Mouse (Mus musculus) heart, embryonic 15.5 days (tissue): ENCODE data around the gene Map1lc3b. TPM values are rescaled to one million over a fixed set of nuclear protein-coding genes. Genes with fewer than 3 reads are reported as not detected.

Experiments
- ATAC-seq: fragments of 200-750 bp; cut with Nextera tagmentation; replicated peaks from 2 replicates; pipeline ENCODE4 v1.8.0; 2017; ENCODE audit warnings: low read depth, moderate TSS enrichment; ENCODE audit not compliant: insufficient number of reproducible peaks, insufficient read depth, low FRiP score
- H3K27ac ChIP-seq: fragments of 300-500 bp; sonication (generic); 2 replicates; pipeline ENCODE4 v1.5.1; 2015; ENCODE audit warnings: mild to moderate bottlenecking, inconsistent platforms
- H3K27me3 ChIP-seq: fragments of 300-500 bp; sonication (generic); 2 replicates; pipeline ENCODE4 v1.6.1; 2015; ENCODE audit warnings: inconsistent platforms
- H3K36me3 ChIP-seq: fragments of 300-500 bp; sonication (generic); 2 replicates; pipeline ENCODE4 v1.6.1; 2015; ENCODE audit warnings: mild to moderate bottlenecking, inconsistent platforms
- H3K4me1 ChIP-seq: fragments of 300-500 bp; sonication (generic); replicated peaks from 2 replicates; pipeline ENCODE4 v1.6.1; 2015; ENCODE audit warnings: inconsistent platforms
- H3K4me2 ChIP-seq: fragments of 300-500 bp; sonication (generic); 2 replicates; pipeline ENCODE4 v1.6.1; 2015; ENCODE audit warnings: inconsistent platforms, mild to moderate bottlenecking, moderate library complexity
- H3K4me3 ChIP-seq: fragments of 300-500 bp; sonication (generic); 2 replicates; pipeline ENCODE4 v1.5.1; 2015; ENCODE audit warnings: mild to moderate bottlenecking, inconsistent platforms
- H3K9ac ChIP-seq: fragments of 300-500 bp; sonication (generic); 2 replicates; pipeline ENCODE4 v1.6.1; 2015; ENCODE audit warnings: mild to moderate bottlenecking, inconsistent platforms
- H3K9me3 ChIP-seq: fragments of 300-500 bp; sonication (generic); replicated peaks from 2 replicates; pipeline ENCODE4 v1.6.1; 2016; ENCODE audit warnings: inconsistent platforms
- WGBS: fragments of 180-500 bp; shearing (Covaris S2); methylation state at CpG from one replicate; pipeline ENCODE4 v1.1.7; 2015; ENCODE audit warnings: mixed read lengths; 5-methylcytosine and 5-hydroxymethylcytosine counted together
- polyA plus RNA-seq: library from polyadenylated mRNA; unstranded; fragments of >200 nt; fragmentation: Nextera tagmentation; extraction: Ambion mirVana; gene quantifications from 2 replicates; pipeline ENCODE4 v1.2.1, GENCODE M21; 2015

The Map1lc3b gene
- 189 and 199 TPM in 2 replicates for polyA plus RNA-seq

GRCm38 (mm10) chr8:121590203-121591177, at the start of gene Map1lc3b:
Gene Map1lc3b (plus strand): TSS chr8:121590361.
- under 1% methylated on average over 94 of the region's 94 CpGs for WGBS
- H3K4me2 ChIP-seq = peak within 1 kb of the TSS; percentile 92
- no peaks in the 10 kb centered on the region for H3K27me3 ChIP-seq
- H3K4me1 ChIP-seq = peaks cover 33% of the 10 kb centered on the region
- peak; percentile 83 for ATAC-seq
- H3K9ac ChIP-seq = peak within 1 kb of the TSS; percentile 78
- peaks cover 16% of the 10 kb centered on the region for H3K36me3 ChIP-seq
- peak within 1 kb of the TSS; percentile 71 for H3K4me3 ChIP-seq
- H3K27ac ChIP-seq = peak within 1 kb of the TSS; percentile 76
- no peaks in the 10 kb centered on the region for H3K9me3 ChIP-seq

DNA sequence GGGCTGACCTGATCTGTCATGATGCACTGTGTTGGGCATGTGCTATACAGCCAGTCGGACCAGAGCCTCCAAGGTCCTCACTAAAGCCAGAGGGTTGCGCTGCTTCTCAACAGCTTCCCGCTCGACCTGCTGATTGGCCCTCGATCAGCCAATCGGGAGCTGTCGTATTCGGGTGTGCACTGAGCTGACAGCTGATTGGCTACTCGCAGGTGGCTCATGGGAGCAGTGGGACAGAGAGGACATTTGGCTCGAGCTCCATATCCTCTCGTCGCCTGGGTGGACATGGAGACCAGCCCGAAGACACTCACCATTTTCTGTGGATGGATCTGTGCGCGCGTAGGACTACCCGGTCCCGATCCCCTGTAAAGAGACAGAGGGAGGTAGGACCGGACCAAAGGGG, 48.3 kb upstream of the Map1lc3b start:
- H3K27me3 ChIP-seq = peaks cover 43% of the 10 kb centered on the region
- WGBS = 63% methylated on average over 19 of the region's 19 CpGs
- no peak overlapping the region for H3K4me3 ChIP-seq
- no peak for ATAC-seq
- H3K27ac ChIP-seq = no peak overlapping the region
- H3K9ac ChIP-seq = no peak overlapping the region
- H3K4me1 ChIP-seq = no peaks in the 10 kb centered on the region
- H3K4me2 ChIP-seq = no peak overlapping the region
- H3K9me3 ChIP-seq = no peaks in the 10 kb centered on the region
- H3K36me3 ChIP-seq = no peaks in the 10 kb centered on the region

DNA sequence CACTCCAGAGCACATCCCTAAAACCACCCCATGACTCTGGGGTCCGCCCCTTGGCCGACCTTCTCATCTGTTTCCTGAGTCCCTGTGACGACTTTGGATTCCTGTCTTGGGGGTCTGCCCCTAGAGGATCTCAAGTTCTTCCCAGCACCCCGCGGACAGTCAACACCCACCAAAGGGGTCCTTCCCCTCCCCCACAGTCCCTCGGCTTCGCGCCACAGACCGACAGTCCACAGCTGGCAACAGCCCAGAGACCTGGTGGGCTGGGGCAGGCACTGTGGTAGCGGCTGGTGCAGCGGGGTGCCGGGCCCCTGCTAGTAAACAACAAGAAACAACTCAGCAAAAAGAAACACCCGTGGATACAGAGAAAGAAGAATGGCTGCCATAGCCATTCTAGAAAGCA, 47.3 kb upstream of the Map1lc3b start:
- peaks cover 43% of the 10 kb centered on the region for H3K27me3 ChIP-seq
- H3K4me1 ChIP-seq = no peaks in the 10 kb centered on the region
- no peaks in the 10 kb centered on the region for H3K9me3 ChIP-seq
- H3K9ac ChIP-seq = no peak overlapping the region
- H3K27ac ChIP-seq = no peak overlapping the region
- H3K4me2 ChIP-seq = no peak overlapping the region
- no peak overlapping the region for H3K4me3 ChIP-seq
- WGBS = 64% methylated on average over 13 of the region's 13 CpGs
- ATAC-seq = no peak
- H3K36me3 ChIP-seq = no peaks in the 10 kb centered on the region

- Histone ChIP-seq H3K4me3 (no peak within 1 kb of the TSS), H3K27ac (no peak within 1 kb of the TSS), H3K4me2 (no peak within 1 kb of the TSS), H3K9ac (no peak within 1 kb of the TSS), H3K4me1 (no peaks in the 10 kb centered on the region), H3K9me3 (no peaks in the 10 kb centered on the region), H3K27me3 (peaks cover 40% of the 10 kb centered on the region), H3K36me3 (no peaks in the 10 kb centered on the region)
- WGBS = 77% methylated on average over 12 of the region's 12 CpGs
- ATAC-seq = no peak
These were observed 45.8 kb upstream of the Map1lc3b start, which contains the start of gene 1700018B08Rik for GRCm38 (mm10) chr8:121544276-121544785. Gene 1700018B08Rik (minus strand): TSS chr8:121544320.

DNA sequence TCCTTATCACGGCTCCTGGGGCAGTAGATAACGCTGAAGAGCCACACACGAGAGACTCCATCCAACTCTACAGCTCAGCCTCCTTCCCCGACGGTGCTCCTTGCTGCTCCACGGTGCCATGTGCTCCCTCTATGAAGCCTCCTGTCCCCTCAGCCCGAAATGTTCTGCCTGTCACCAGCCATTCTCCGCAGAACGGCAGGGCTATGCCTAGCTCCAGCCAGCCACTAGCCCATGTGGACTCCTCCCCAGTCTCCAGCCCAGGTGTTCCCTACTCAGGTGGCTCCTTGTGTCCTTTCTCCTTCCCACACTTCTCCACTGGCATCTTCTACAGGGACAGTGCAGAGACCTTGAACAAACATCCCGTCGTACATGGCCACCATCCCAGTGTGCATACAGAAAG, 45.2 kb upstream of the Map1lc3b start:
- Histone ChIP-seq H3K4me2 (no peak overlapping the region), H3K36me3 (no peaks in the 10 kb centered on the region), H3K4me1 (peaks cover 3% of the 10 kb centered on the region; the same call in 1 of the 2 replicates), H3K27me3 (peaks cover 35% of the 10 kb centered on the region), H3K9ac (no peak overlapping the region), H3K27ac (no peak overlapping the region), H3K4me3 (no peak overlapping the region), H3K9me3 (no peaks in the 10 kb centered on the region)
- no peak for ATAC-seq
- 43% methylated on average over 11 of the region's 11 CpGs for WGBS

- Histone ChIP-seq H3K27ac (no peak overlapping the region), H3K4me1 (peaks cover 10% of the 10 kb centered on the region), H3K9me3 (no peaks in the 10 kb centered on the region), H3K4me3 (no peak overlapping the region), H3K4me2 (no peak overlapping the region), H3K27me3 (peaks cover 23% of the 10 kb centered on the region), H3K36me3 (no peaks in the 10 kb centered on the region; the same call in 1 of the 2 replicates), H3K9ac (no peak overlapping the region)
- ATAC-seq = no peak; the same call in 1 of the 2 replicates
- 5% methylated on average over 7 of the region's 7 CpGs for WGBS
These were observed 43.0 kb upstream of the Map1lc3b start for GRCm38 (mm10) chr8:121547132-121547531.

- no peak overlapping the region for H3K4me2 ChIP-seq
- WGBS = 70% methylated on average over 6 of the region's 6 CpGs
- ATAC-seq = no peak
- H3K27ac ChIP-seq = no peak overlapping the region
- H3K36me3 ChIP-seq = peaks cover 21% of the 10 kb centered on the region
- no peak overlapping the region for H3K4me3 ChIP-seq
- H3K4me1 ChIP-seq = peaks cover 10% of the 10 kb centered on the region
- H3K9me3 ChIP-seq = no peaks in the 10 kb centered on the region
- H3K9ac ChIP-seq = no peak overlapping the region
- H3K27me3 ChIP-seq = peaks cover 10% of the 10 kb centered on the region
These were observed 40.1 kb upstream of the Map1lc3b start for GRCm38 (mm10) chr8:121550056-121550455.

GRCm38 (mm10) chr8:121551065-121551985, 38.8 kb upstream of the Map1lc3b start:
- no peak overlapping the region for H3K27ac ChIP-seq
- no peak overlapping the region for H3K4me2 ChIP-seq
- no peak overlapping the region for H3K9ac ChIP-seq
- no peak overlapping the region for H3K4me3 ChIP-seq
- no peak; the same call in 1 of the 2 replicates for ATAC-seq
- peaks cover 2% of the 10 kb centered on the region; the same call in 1 of the 2 replicates for H3K27me3 ChIP-seq
- peaks cover 21% of the 10 kb centered on the region for H3K36me3 ChIP-seq
- no peaks in the 10 kb centered on the region for H3K9me3 ChIP-seq
- H3K4me1 ChIP-seq = peaks cover 10% of the 10 kb centered on the region
- WGBS = 52% methylated on average over 24 of the region's 24 CpGs

DNA sequence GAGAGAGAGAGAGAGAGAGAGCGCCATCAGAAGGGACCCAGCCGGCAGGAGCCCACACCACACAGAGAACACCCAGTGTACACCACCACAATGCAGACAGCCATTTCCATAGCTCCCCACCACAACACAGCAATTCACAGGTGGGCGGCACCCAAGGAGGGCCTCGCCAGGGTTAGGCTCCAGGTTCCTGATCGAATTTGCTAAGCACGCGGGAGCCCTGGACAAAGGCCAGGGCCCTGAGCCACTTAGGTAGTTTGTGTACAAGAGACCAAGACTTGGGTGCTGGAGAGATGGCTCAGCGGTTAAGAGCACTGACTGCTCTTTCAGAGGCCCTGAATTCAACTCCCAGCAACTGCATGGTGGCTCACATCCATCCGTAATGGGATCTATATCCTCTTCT, 37.7 kb upstream of the Map1lc3b start:
- Histone ChIP-seq H3K27ac (no peak overlapping the region), H3K4me3 (no peak overlapping the region), H3K4me1 (peaks cover 10% of the 10 kb centered on the region), H3K9me3 (no peaks in the 10 kb centered on the region), H3K36me3 (peaks cover 21% of the 10 kb centered on the region), H3K4me2 (no peak overlapping the region), H3K9ac (no peak overlapping the region), H3K27me3 (no peaks in the 10 kb centered on the region)
- ATAC-seq = no peak
- 88% methylated on average over 9 of the region's 9 CpGs for WGBS

- Histone ChIP-seq H3K27me3 (no peaks in the 10 kb centered on the region), H3K27ac (no peak overlapping the region), H3K4me3 (no peak overlapping the region), H3K36me3 (peaks cover 29% of the 10 kb centered on the region), H3K4me1 (peaks cover 10% of the 10 kb centered on the region), H3K9me3 (no peaks in the 10 kb centered on the region), H3K4me2 (no peak overlapping the region), H3K9ac (no peak overlapping the region)
- 94% methylated on average over 32 of the region's 32 CpGs for WGBS
- no peak for ATAC-seq
These were observed 36.2 kb upstream of the Map1lc3b start for GRCm38 (mm10) chr8:121553831-121554475.
